Mouse (Mus musculus) forebrain, embryonic 11.5 days (tissue): ENCODE results near the gene Gls. TPM values are rescaled to one million over a fixed set of nuclear protein-coding genes. Genes with fewer than 3 reads are reported as not detected.

Source experiments
- ATAC-seq: fragments of 200-750 bp; cut with Nextera tagmentation; replicated peaks from 2 replicates; pipeline ENCODE4 v1.8.0; 2017; ENCODE audit warnings: moderate TSS enrichment; ENCODE audit not compliant: low FRiP score
- DNase-seq: peaks from one replicate; pipeline ENCODE4 v3.0.0-alpha.2; 2017; ENCODE audit warnings: low spot score
- H3K27ac ChIP-seq: fragments of 300-500 bp; sonication (generic); 2 replicates; pipeline ENCODE4 v1.5.1; 2014; ENCODE audit warnings: low read depth, low read length
- H3K27me3 ChIP-seq: fragments of 300-500 bp; sonication (generic); 2 replicates; pipeline ENCODE4 v1.6.1; 2014; ENCODE audit warnings: mild to moderate bottlenecking, low read length, mixed read lengths; ENCODE audit not compliant: control insufficient read depth, insufficient read depth
- H3K36me3 ChIP-seq: fragments of 300-500 bp; sonication (generic); 2 replicates; pipeline ENCODE4 v1.6.1; 2014; ENCODE audit warnings: mild to moderate bottlenecking, low read length, moderate library complexity, mixed read lengths; ENCODE audit not compliant: control insufficient read depth, insufficient read depth
- H3K4me1 ChIP-seq: fragments of 300-500 bp; sonication (generic); replicated peaks from 2 replicates; pipeline ENCODE4 v1.6.1; 2014; ENCODE audit warnings: low read length, mixed read lengths; ENCODE audit not compliant: control insufficient read depth, insufficient read depth
- H3K4me2 ChIP-seq: fragments of 300-500 bp; sonication (generic); 2 replicates; pipeline ENCODE4 v1.6.1; 2014; ENCODE audit warnings: low read depth, mild to moderate bottlenecking, low read length, moderate library complexity, mixed read lengths; ENCODE audit not compliant: severe bottlenecking
- H3K4me3 ChIP-seq: fragments of 300-500 bp; sonication (generic); 2 replicates; pipeline ENCODE4 v1.5.1; 2014; ENCODE audit warnings: low read depth, low read length
- H3K9ac ChIP-seq: fragments of 300-500 bp; sonication (generic); 2 replicates; pipeline ENCODE4 v1.6.1; 2014; ENCODE audit warnings: low read length
- H3K9me3 ChIP-seq: fragments of 300-500 bp; sonication (generic); 2 replicates; pipeline ENCODE4 v1.6.1; 2016; ENCODE audit warnings: low read length, mixed read lengths; ENCODE audit not compliant: control insufficient read depth
- WGBS: fragments of 180-500 bp; shearing (Covaris S2); extraction: QIAGEN DNeasy Blood & Tissue Kit; methylation state at CpG from one replicate; pipeline ENCODE4 v1.1.7; 2014; 5-methylcytosine and 5-hydroxymethylcytosine counted together
- polyA plus RNA-seq: library from polyadenylated mRNA; unstranded; fragments of >200 nt; fragmentation: Nextera tagmentation; extraction: Ambion mirVana; gene quantifications from 2 replicates; pipeline ENCODE4 v1.2.1, GENCODE M21; 2014

Gene Gls
- polyA plus RNA-seq, result 31.1 and 34.6 TPM in 2 replicates

GRCm38 (mm10) chr1:52233143-52233713, at the start of gene Gls:
TSS of gene Gls (minus strand) at chr1:52233232.
- H3K9ac ChIP-seq, result peak within 1 kb of the TSS; percentile 91
- peak within 1 kb of the TSS; percentile 85 for H3K4me3 ChIP-seq
- H3K36me3 ChIP-seq, result no peaks in the 10 kb centered on the region
- H3K4me1 ChIP-seq, result 0 out of 2 replicates have a peak, but pooled peaks cover 2% of the 10 kb centered on the region
- peak; percentile 100 for ATAC-seq
- no peaks in the 10 kb centered on the region for H3K9me3 ChIP-seq
- no peaks in the 10 kb centered on the region; the same call in 1 of the 2 replicates for H3K27me3 ChIP-seq
- under 1% methylated on average over 45 of the region's 46 CpGs for WGBS
- peak within 1 kb of the TSS; percentile 70 for H3K4me2 ChIP-seq
- peak; percentile 98 for DNase-seq
- H3K27ac ChIP-seq, result peak within 1 kb of the TSS; percentile 88

GRCm38 (mm10) chr1:52279831-52280595, 47.0 kb upstream of the Gls start:
- WGBS, result 64% methylated on average over 7 of the region's 7 CpGs
- Histone ChIP-seq H3K4me3 (no peak overlapping the region), H3K9ac (no peak overlapping the region), H3K36me3 (no peaks in the 10 kb centered on the region), H3K4me2 (no peak overlapping the region), H3K4me1 (no peaks in the 10 kb centered on the region), H3K9me3 (no peaks in the 10 kb centered on the region), H3K27me3 (no peaks in the 10 kb centered on the region), H3K27ac (no peak overlapping the region)
- DNase-seq (no peak), ATAC-seq (no peak)

- H3K4me2 ChIP-seq, result no peak overlapping the region
- H3K9me3 ChIP-seq, result no peaks in the 10 kb centered on the region
- no peak overlapping the region for H3K4me3 ChIP-seq
- no peak overlapping the region for H3K9ac ChIP-seq
- ATAC-seq, result no peak
- DNase-seq, result no peak
- H3K27me3 ChIP-seq, result no peaks in the 10 kb centered on the region
- 74% methylated on average over 3 of the region's 3 CpGs for WGBS
- H3K4me1 ChIP-seq, result no peaks in the 10 kb centered on the region
- H3K27ac ChIP-seq, result no peak overlapping the region
- no peaks in the 10 kb centered on the region for H3K36me3 ChIP-seq
Observed at GRCm38 (mm10) chr1:52279331-52279730, 46.3 kb upstream of the Gls start.

- Histone ChIP-seq H3K9me3 (no peaks in the 10 kb centered on the region), H3K4me2 (no peak overlapping the region), H3K27ac (no peak overlapping the region), H3K36me3 (no peaks in the 10 kb centered on the region), H3K9ac (no peak overlapping the region), H3K27me3 (no peaks in the 10 kb centered on the region), H3K4me1 (no peaks in the 10 kb centered on the region), H3K4me3 (no peak overlapping the region)
- DNase-seq (no peak), ATAC-seq (no peak)
- WGBS, result 84% methylated on average over 6 of the region's 6 CpGs
Observed at GRCm38 (mm10) chr1:52278073-52278472, 45.0 kb upstream of the Gls start.

- H3K4me3 ChIP-seq, result no peak overlapping the region
- H3K27ac ChIP-seq, result no peak overlapping the region
- DNase-seq (no peak), ATAC-seq (no peak)
- WGBS, result 87% methylated on average over 3 of the region's 3 CpGs
- no peak overlapping the region for H3K9ac ChIP-seq
- no peaks in the 10 kb centered on the region for H3K36me3 ChIP-seq
- no peaks in the 10 kb centered on the region for H3K9me3 ChIP-seq
- H3K27me3 ChIP-seq, result no peaks in the 10 kb centered on the region
- H3K4me2 ChIP-seq, result no peak overlapping the region
- H3K4me1 ChIP-seq, result no peaks in the 10 kb centered on the region
Observed at GRCm38 (mm10) chr1:52274210-52274609, 41.2 kb upstream of the Gls start.

GRCm38 (mm10) chr1:52272018-52272678, 39.1 kb upstream of the Gls start:
- 84% methylated on average over 5 of the region's 5 CpGs for WGBS
- DNase-seq (no peak), ATAC-seq (no peak)
- Histone ChIP-seq H3K9ac (no peak overlapping the region), H3K9me3 (no peaks in the 10 kb centered on the region), H3K27ac (no peak overlapping the region), H3K27me3 (no peaks in the 10 kb centered on the region), H3K4me3 (no peak overlapping the region), H3K4me1 (no peaks in the 10 kb centered on the region), H3K4me2 (no peak overlapping the region), H3K36me3 (no peaks in the 10 kb centered on the region)

GRCm38 (mm10) chr1:52270354-52270753, 37.3 kb upstream of the Gls start:
- WGBS, result 82% methylated on average over 9 of the region's 9 CpGs
- no peak overlapping the region for H3K27ac ChIP-seq
- no peak for DNase-seq
- no peak for ATAC-seq
- H3K27me3 ChIP-seq, result no peaks in the 10 kb centered on the region
- no peak overlapping the region for H3K9ac ChIP-seq
- no peaks in the 10 kb centered on the region for H3K4me1 ChIP-seq
- no peak overlapping the region for H3K4me3 ChIP-seq
- no peaks in the 10 kb centered on the region for H3K9me3 ChIP-seq
- no peak overlapping the region for H3K4me2 ChIP-seq
- H3K36me3 ChIP-seq, result no peaks in the 10 kb centered on the region

- no peak for DNase-seq
- H3K4me3 ChIP-seq, result no peak overlapping the region
- H3K9ac ChIP-seq, result no peak overlapping the region
- H3K4me2 ChIP-seq, result no peak overlapping the region
- H3K27me3 ChIP-seq, result no peaks in the 10 kb centered on the region
- no peak for ATAC-seq
- H3K9me3 ChIP-seq, result no peaks in the 10 kb centered on the region
- WGBS, result 89% methylated on average over 4 of the region's 4 CpGs
- H3K27ac ChIP-seq, result no peak overlapping the region
- no peaks in the 10 kb centered on the region for H3K4me1 ChIP-seq
- no peaks in the 10 kb centered on the region for H3K36me3 ChIP-seq
Observed at GRCm38 (mm10) chr1:52269596-52269995, 36.6 kb upstream of the Gls start.
